Mouse (Mus musculus): ENCODE results near the gene Adtrp. TPM values are rescaled to one million over a fixed set of nuclear protein-coding genes. Genes with fewer than 3 reads are reported as not detected.

The Adtrp gene
- polyA plus RNA-seq (2015; fragmentation: Nextera tagmentation; extraction: Ambion mirVana), result 0.25 TPM in 1 of 2 replicates, not detected in the other

GRCm38 (mm10) chr13:41847516-41848126 is at the start of gene Adtrp:
TSS of gene Adtrp (minus strand) at chr13:41847684.
- DNase-seq (no peak), ATAC-seq (ENCODE audit: low read depth) (no peak)
- H3K9me3 ChIP-seq (replicated peaks), result no peaks in the 10 kb centered on the region
- no peaks in the 10 kb centered on the region for H3K4me1 ChIP-seq (replicated peaks)
- no peaks in the 10 kb centered on the region for H3K27me3 ChIP-seq
- no peak within 1 kb of the TSS for H3K4me2 ChIP-seq
- H3K27ac ChIP-seq, result no peak within 1 kb of the TSS
- H3K9ac ChIP-seq, result no peak within 1 kb of the TSS
- no peak within 1 kb of the TSS for H3K4me3 ChIP-seq (replicated peaks)
- H3K36me3 ChIP-seq, result no peaks in the 10 kb centered on the region
- WGBS (ENCODE audit: insufficient replicate concordance), result 53% methylated on average over 11 of the region's 11 CpGs

GRCm38 (mm10) chr13:41892016-41892415 is 44.5 kb upstream of the Adtrp start:
- no peak for ATAC-seq (ENCODE audit: low read depth)
- Histone ChIP-seq H3K4me2 (no peak overlapping the region), H3K27ac (no peak overlapping the region), H3K9ac (no peak overlapping the region), H3K27me3 (no peaks in the 10 kb centered on the region), H3K36me3 (no peaks in the 10 kb centered on the region), H3K9me3 (replicated peaks) (no peaks in the 10 kb centered on the region), H3K4me3 (replicated peaks) (no peak overlapping the region), H3K4me1 (replicated peaks) (no peaks in the 10 kb centered on the region)
- 82% methylated on average over 12 of the region's 12 CpGs for WGBS (ENCODE audit: insufficient replicate concordance)
- no peak for DNase-seq

- Histone ChIP-seq H3K9ac (no peak overlapping the region), H3K27me3 (no peaks in the 10 kb centered on the region), H3K27ac (no peak overlapping the region), H3K4me2 (no peak overlapping the region), H3K9me3 (replicated peaks) (no peaks in the 10 kb centered on the region), H3K4me3 (replicated peaks) (no peak overlapping the region), H3K4me1 (replicated peaks) (no peaks in the 10 kb centered on the region), H3K36me3 (no peaks in the 10 kb centered on the region)
- ATAC-seq (ENCODE audit: low read depth) (no peak), DNase-seq (no peak)
- 75% methylated on average over 4 of the region's 4 CpGs for WGBS (ENCODE audit: insufficient replicate concordance)
These were observed 43.1 kb upstream of the Adtrp start for GRCm38 (mm10) chr13:41890618-41891017.

GRCm38 (mm10) chr13:41890111-41890600 is 42.7 kb upstream of the Adtrp start:
- Histone ChIP-seq H3K9me3 (replicated peaks) (no peaks in the 10 kb centered on the region), H3K27me3 (no peaks in the 10 kb centered on the region), H3K36me3 (no peaks in the 10 kb centered on the region), H3K4me2 (no peak overlapping the region), H3K4me3 (replicated peaks) (no peak overlapping the region), H3K9ac (no peak overlapping the region), H3K27ac (no peak overlapping the region), H3K4me1 (replicated peaks) (no peaks in the 10 kb centered on the region)
- DNase-seq, result no peak
- WGBS (ENCODE audit: insufficient replicate concordance), result 57% methylated on average over 2 of the region's 2 CpGs
- no peak for ATAC-seq (ENCODE audit: low read depth)

- no peaks in the 10 kb centered on the region for H3K36me3 ChIP-seq
- 64% methylated on average over 2 of the region's 2 CpGs for WGBS (ENCODE audit: insufficient replicate concordance)
- no peaks in the 10 kb centered on the region for H3K9me3 ChIP-seq (replicated peaks)
- no peak overlapping the region for H3K27ac ChIP-seq
- H3K9ac ChIP-seq, result no peak overlapping the region
- no peaks in the 10 kb centered on the region for H3K27me3 ChIP-seq
- no peak overlapping the region for H3K4me2 ChIP-seq
- H3K4me3 ChIP-seq (replicated peaks), result no peak overlapping the region
- no peaks in the 10 kb centered on the region for H3K4me1 ChIP-seq (replicated peaks)
- ATAC-seq (ENCODE audit: low read depth) (no peak), DNase-seq (no peak)
These were observed 41.2 kb upstream of the Adtrp start for GRCm38 (mm10) chr13:41888644-41889043.

GRCm38 (mm10) chr13:41886120-41886519 is 38.6 kb upstream of the Adtrp start:
- Histone ChIP-seq H3K9me3 (replicated peaks) (no peaks in the 10 kb centered on the region), H3K4me2 (no peak overlapping the region), H3K4me3 (replicated peaks) (no peak overlapping the region), H3K27ac (no peak overlapping the region), H3K36me3 (no peaks in the 10 kb centered on the region), H3K27me3 (no peaks in the 10 kb centered on the region), H3K9ac (no peak overlapping the region), H3K4me1 (replicated peaks) (no peaks in the 10 kb centered on the region)
- no peak for DNase-seq
- ATAC-seq (ENCODE audit: low read depth), result no peak
- 83% methylated on average over 4 of the region's 4 CpGs for WGBS (ENCODE audit: insufficient replicate concordance)

- ATAC-seq (ENCODE audit: low read depth) (no peak), DNase-seq (no peak)
- H3K9ac ChIP-seq, result no peak overlapping the region
- H3K4me2 ChIP-seq, result no peak overlapping the region
- 34% methylated on average over 4 of the region's 4 CpGs for WGBS (ENCODE audit: insufficient replicate concordance)
- H3K27me3 ChIP-seq, result no peaks in the 10 kb centered on the region
- H3K4me1 ChIP-seq (replicated peaks), result no peaks in the 10 kb centered on the region
- H3K27ac ChIP-seq, result no peak overlapping the region
- no peaks in the 10 kb centered on the region for H3K36me3 ChIP-seq
- H3K9me3 ChIP-seq (replicated peaks), result no peaks in the 10 kb centered on the region
- no peak overlapping the region for H3K4me3 ChIP-seq (replicated peaks)
These were observed 36.3 kb upstream of the Adtrp start for GRCm38 (mm10) chr13:41883665-41884291.

GRCm38 (mm10) chr13:41881201-41881600 is 33.7 kb upstream of the Adtrp start:
- H3K4me1 ChIP-seq (replicated peaks), result no peaks in the 10 kb centered on the region
- no peaks in the 10 kb centered on the region for H3K27me3 ChIP-seq
- no peak for DNase-seq
- H3K4me3 ChIP-seq (replicated peaks), result no peak overlapping the region
- no peaks in the 10 kb centered on the region for H3K9me3 ChIP-seq (replicated peaks)
- no peak overlapping the region for H3K27ac ChIP-seq
- H3K4me2 ChIP-seq, result no peak overlapping the region
- H3K9ac ChIP-seq, result no peak overlapping the region
- no peaks in the 10 kb centered on the region for H3K36me3 ChIP-seq
- ATAC-seq (ENCODE audit: low read depth), result no peak
- 63% methylated on average over 2 of the region's 2 CpGs for WGBS (ENCODE audit: insufficient replicate concordance)

GRCm38 (mm10) chr13:41880525-41880924 is 33.0 kb upstream of the Adtrp start:
- Histone ChIP-seq H3K4me3 (replicated peaks) (no peak overlapping the region), H3K4me1 (replicated peaks) (no peaks in the 10 kb centered on the region), H3K27ac (no peak overlapping the region), H3K9me3 (replicated peaks) (no peaks in the 10 kb centered on the region), H3K27me3 (no peaks in the 10 kb centered on the region), H3K9ac (no peak overlapping the region), H3K36me3 (no peaks in the 10 kb centered on the region), H3K4me2 (no peak overlapping the region)
- ATAC-seq (ENCODE audit: low read depth) (no peak), DNase-seq (no peak)

GRCm38 (mm10) chr13:41872686-41873085 is 25.2 kb upstream of the Adtrp start:
- no peak overlapping the region for H3K27ac ChIP-seq
- no peaks in the 10 kb centered on the region for H3K36me3 ChIP-seq
- DNase-seq (no peak), ATAC-seq (ENCODE audit: low read depth) (no peak)
- 60% methylated on average over 7 of the region's 7 CpGs for WGBS (ENCODE audit: insufficient replicate concordance)
- H3K4me1 ChIP-seq (replicated peaks), result no peaks in the 10 kb centered on the region
- H3K4me2 ChIP-seq, result no peak overlapping the region
- H3K27me3 ChIP-seq, result no peaks in the 10 kb centered on the region
- no peak overlapping the region for H3K9ac ChIP-seq
- H3K4me3 ChIP-seq (replicated peaks), result no peak overlapping the region
- H3K9me3 ChIP-seq (replicated peaks), result no peaks in the 10 kb centered on the region

GRCm38 (mm10) chr13:41872161-41872562 is 24.7 kb upstream of the Adtrp start:
- no peak for ATAC-seq (ENCODE audit: low read depth)
- Histone ChIP-seq H3K36me3 (no peaks in the 10 kb centered on the region), H3K4me3 (replicated peaks) (no peak overlapping the region), H3K27me3 (no peaks in the 10 kb centered on the region), H3K4me2 (no peak overlapping the region), H3K9ac (no peak overlapping the region), H3K27ac (no peak overlapping the region), H3K4me1 (replicated peaks) (no peaks in the 10 kb centered on the region), H3K9me3 (replicated peaks) (no peaks in the 10 kb centered on the region)
- no peak for DNase-seq
- 54% methylated on average over 8 of the region's 8 CpGs for WGBS (ENCODE audit: insufficient replicate concordance)

- no peaks in the 10 kb centered on the region for H3K9me3 ChIP-seq (replicated peaks)
- no peaks in the 10 kb centered on the region for H3K27me3 ChIP-seq
- 57% methylated on average over 2 of the region's 2 CpGs for WGBS (ENCODE audit: insufficient replicate concordance)
- H3K9ac ChIP-seq, result no peak overlapping the region
- no peak overlapping the region for H3K27ac ChIP-seq
- H3K4me1 ChIP-seq (replicated peaks), result no peaks in the 10 kb centered on the region
- DNase-seq (no peak), ATAC-seq (ENCODE audit: low read depth) (no peak)
- no peaks in the 10 kb centered on the region for H3K36me3 ChIP-seq
- no peak overlapping the region for H3K4me3 ChIP-seq (replicated peaks)
- no peak overlapping the region for H3K4me2 ChIP-seq
These were observed 20.0 kb upstream of the Adtrp start for GRCm38 (mm10) chr13:41867533-41867932.

Measured in liver, embryonic 13.5 days (tissue).